Mouse (Mus musculus): Measurements from ENCODE around the gene Slc9a8. TPM values are rescaled to one million over a fixed set of nuclear protein-coding genes. Genes with fewer than 3 reads are reported as not detected.

Gene Slc9a8
- polyA plus RNA-seq, 1 experiment: 34.8 TPM

DNA sequence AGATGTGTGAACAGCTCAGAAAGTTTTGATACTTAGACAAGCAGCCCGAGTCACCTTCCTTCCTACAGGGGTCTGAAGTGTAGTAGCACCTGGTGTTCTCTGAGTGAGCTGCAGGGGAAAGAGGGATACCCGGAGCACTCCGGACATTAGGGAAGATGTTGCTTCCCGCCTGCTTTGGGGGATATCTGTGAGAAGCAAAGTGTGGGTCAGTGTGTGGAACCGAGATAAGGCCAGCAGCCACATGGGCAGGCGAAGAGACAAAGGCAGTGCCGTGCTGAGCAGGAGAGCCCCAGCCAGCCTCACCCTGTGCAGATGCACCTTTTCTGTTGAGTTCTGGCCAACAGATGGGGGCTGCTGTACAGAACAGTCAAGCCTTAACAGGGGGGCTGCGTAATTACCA is 26.1 kb downstream of the Slc9a8 start:
- no peaks in the 10 kb centered on the region for H3K4me1 ChIP-seq (ENCODE audit: control insufficient read depth, insufficient read depth, insufficient read length, low read length)
- no peaks in the 10 kb centered on the region for H3K27me3 ChIP-seq (ENCODE audit: control insufficient read depth, insufficient read depth, low read length)
- H3K4me3 ChIP-seq (ENCODE audit: low read depth, low read length): no peak overlapping the region
- TF ChIP-seq POLR2A (IDR thresholded peaks at IDR 0.05; ENCODE audit: low read depth, low read length): no peak
- TF ChIP-seq CTCF (IDR thresholded peaks at IDR 0.05; ENCODE audit: extremely low read depth, insufficient read length, insufficient replicate concordance, low read depth, low read length): no peak
- H3K36me3 ChIP-seq (ENCODE audit: control insufficient read depth, insufficient read depth, low read length): peaks cover 52% of the 10 kb centered on the region
- WGBS: 94% methylated on average over 8 of the region's 8 CpGs
- H3K27ac ChIP-seq (ENCODE audit: insufficient read depth, low read depth, low read length): no peak overlapping the region

DNA sequence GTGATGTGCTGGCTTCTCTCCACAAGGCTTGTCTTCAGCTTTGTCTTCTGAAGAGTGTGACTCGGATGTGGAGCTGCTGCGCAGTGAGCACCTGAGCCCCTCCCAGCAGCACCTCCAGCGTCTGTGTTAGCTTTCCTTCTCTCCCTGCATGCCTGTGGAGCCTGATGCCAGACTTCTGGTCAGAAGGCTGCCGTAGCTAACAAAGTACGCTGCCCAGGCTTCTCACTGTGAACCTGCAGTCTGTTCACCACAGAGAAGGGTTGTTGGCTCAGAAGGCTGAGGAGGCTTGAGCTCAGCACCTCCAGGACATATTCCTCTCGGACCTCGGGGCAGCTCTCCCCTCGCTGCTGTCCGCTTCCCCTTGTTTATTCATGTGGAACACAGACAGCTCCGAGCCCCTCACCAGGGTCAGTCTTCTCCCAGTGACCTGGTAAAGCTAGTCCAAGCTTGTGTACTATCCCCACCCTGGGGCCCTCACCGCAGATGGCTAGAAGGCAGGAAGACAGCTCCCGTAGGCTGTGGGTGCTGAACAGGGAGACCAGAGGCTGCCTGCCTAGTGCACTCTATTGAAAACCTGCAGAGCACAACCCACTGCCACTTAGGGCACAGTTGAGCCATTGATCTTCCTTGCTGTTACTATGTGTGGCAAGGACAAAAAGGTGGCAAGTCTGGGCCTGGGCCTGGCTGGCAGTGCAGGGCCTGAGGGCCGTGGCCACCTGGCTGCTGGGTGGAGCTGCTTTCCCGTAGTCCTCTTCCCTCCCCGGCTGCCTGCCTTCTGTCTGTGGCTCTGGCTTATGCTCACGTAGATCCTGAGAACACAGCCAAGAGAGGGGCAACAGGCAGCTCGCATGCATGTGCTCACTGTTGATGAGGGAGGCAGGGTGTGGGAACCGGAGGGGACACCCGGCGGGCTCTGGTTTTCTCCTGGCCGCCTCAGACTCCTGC is 28.1 kb downstream of the Slc9a8 start:
- H3K36me3 ChIP-seq (ENCODE audit: control insufficient read depth, insufficient read depth, low read length): peaks cover 47% of the 10 kb centered on the region
- no peak overlapping the region for H3K27ac ChIP-seq (ENCODE audit: insufficient read depth, low read depth, low read length)
- H3K4me1 ChIP-seq (ENCODE audit: control insufficient read depth, insufficient read depth, insufficient read length, low read length): no peaks in the 10 kb centered on the region
- no peaks in the 10 kb centered on the region for H3K27me3 ChIP-seq (ENCODE audit: control insufficient read depth, insufficient read depth, low read length)
- 91% methylated on average over 21 of the region's 21 CpGs for WGBS
- no peak overlapping the region for H3K4me3 ChIP-seq (ENCODE audit: low read depth, low read length)
- no peak for TF ChIP-seq CTCF (IDR thresholded peaks at IDR 0.05; ENCODE audit: extremely low read depth, insufficient read length, insufficient replicate concordance, low read depth, low read length)
- no peak for TF ChIP-seq POLR2A (IDR thresholded peaks at IDR 0.05; ENCODE audit: low read depth, low read length)

GRCm38 (mm10) chr2:167450647-167451046 is 29.1 kb downstream of the Slc9a8 start:
- Histone ChIP-seq H3K27me3 (ENCODE audit: control insufficient read depth, insufficient read depth, low read length) (no peaks in the 10 kb centered on the region), H3K36me3 (ENCODE audit: control insufficient read depth, insufficient read depth, low read length) (peaks cover 46% of the 10 kb centered on the region), H3K4me1 (ENCODE audit: control insufficient read depth, insufficient read depth, insufficient read length, low read length) (no peaks in the 10 kb centered on the region), H3K27ac (ENCODE audit: insufficient read depth, low read depth, low read length) (no peak overlapping the region), H3K4me3 (ENCODE audit: low read depth, low read length) (no peak overlapping the region)
- TF ChIP-seq POLR2A (IDR thresholded peaks at IDR 0.05; ENCODE audit: low read depth, low read length) (no peak), CTCF (IDR thresholded peaks at IDR 0.05; ENCODE audit: extremely low read depth, insufficient read length, insufficient replicate concordance, low read depth, low read length) (no peak)
- WGBS: 88% methylated on average over 8 of the region's 8 CpGs

- Histone ChIP-seq H3K36me3 (ENCODE audit: control insufficient read depth, insufficient read depth, low read length) (peaks cover 65% of the 10 kb centered on the region), H3K27me3 (ENCODE audit: control insufficient read depth, insufficient read depth, low read length) (no peaks in the 10 kb centered on the region), H3K4me1 (ENCODE audit: control insufficient read depth, insufficient read depth, insufficient read length, low read length) (no peaks in the 10 kb centered on the region), H3K27ac (ENCODE audit: insufficient read depth, low read depth, low read length) (no peak overlapping the region), H3K4me3 (ENCODE audit: low read depth, low read length) (no peak overlapping the region)
- 46% methylated on average over 3 of the region's 3 CpGs for WGBS
- TF ChIP-seq CTCF (IDR thresholded peaks at IDR 0.05; ENCODE audit: extremely low read depth, insufficient read length, insufficient replicate concordance, low read depth, low read length): no peak
- no peak for TF ChIP-seq POLR2A (IDR thresholded peaks at IDR 0.05; ENCODE audit: low read depth, low read length)
Observed at GRCm38 (mm10) chr2:167453814-167454213, 32.3 kb downstream of the Slc9a8 start.

- 91% methylated on average over 5 of the region's 5 CpGs for WGBS
- Histone ChIP-seq H3K4me1 (ENCODE audit: control insufficient read depth, insufficient read depth, insufficient read length, low read length) (no peaks in the 10 kb centered on the region), H3K36me3 (ENCODE audit: control insufficient read depth, insufficient read depth, low read length) (peaks cover 52% of the 10 kb centered on the region), H3K27me3 (ENCODE audit: control insufficient read depth, insufficient read depth, low read length) (no peaks in the 10 kb centered on the region), H3K27ac (ENCODE audit: insufficient read depth, low read depth, low read length) (no peak overlapping the region), H3K4me3 (ENCODE audit: low read depth, low read length) (no peak overlapping the region)
- TF ChIP-seq CTCF (IDR thresholded peaks at IDR 0.05; ENCODE audit: extremely low read depth, insufficient read length, insufficient replicate concordance, low read depth, low read length) (no peak), POLR2A (IDR thresholded peaks at IDR 0.05; ENCODE audit: low read depth, low read length) (no peak)
Observed at GRCm38 (mm10) chr2:167456361-167457020, 35.0 kb downstream of the Slc9a8 start.

GRCm38 (mm10) chr2:167457213-167457612 is 35.7 kb downstream of the Slc9a8 start:
- Histone ChIP-seq H3K27me3 (ENCODE audit: control insufficient read depth, insufficient read depth, low read length) (no peaks in the 10 kb centered on the region), H3K36me3 (ENCODE audit: control insufficient read depth, insufficient read depth, low read length) (peaks cover 50% of the 10 kb centered on the region), H3K27ac (ENCODE audit: insufficient read depth, low read depth, low read length) (no peak overlapping the region), H3K4me3 (ENCODE audit: low read depth, low read length) (no peak overlapping the region), H3K4me1 (ENCODE audit: control insufficient read depth, insufficient read depth, insufficient read length, low read length) (no peaks in the 10 kb centered on the region)
- WGBS: 85% methylated on average over 9 of the region's 9 CpGs
- TF ChIP-seq CTCF (IDR thresholded peaks at IDR 0.05; ENCODE audit: extremely low read depth, insufficient read length, insufficient replicate concordance, low read depth, low read length) (no peak), POLR2A (IDR thresholded peaks at IDR 0.05; ENCODE audit: low read depth, low read length) (no peak)

- no peaks in the 10 kb centered on the region for H3K27me3 ChIP-seq (ENCODE audit: control insufficient read depth, insufficient read depth, low read length)
- TF ChIP-seq POLR2A (IDR thresholded peaks at IDR 0.05; ENCODE audit: low read depth, low read length) (no peak), CTCF (IDR thresholded peaks at IDR 0.05; ENCODE audit: extremely low read depth, insufficient read length, insufficient replicate concordance, low read depth, low read length) (no peak)
- WGBS: 97% methylated on average over 3 of the region's 3 CpGs
- H3K27ac ChIP-seq (ENCODE audit: insufficient read depth, low read depth, low read length): no peak overlapping the region
- peaks cover 43% of the 10 kb centered on the region for H3K36me3 ChIP-seq (ENCODE audit: control insufficient read depth, insufficient read depth, low read length)
- no peak overlapping the region for H3K4me3 ChIP-seq (ENCODE audit: low read depth, low read length)
- peaks cover 3% of the 10 kb centered on the region; the same call in 1 of the 2 replicates for H3K4me1 ChIP-seq (ENCODE audit: control insufficient read depth, insufficient read depth, insufficient read length, low read length)
Observed at GRCm38 (mm10) chr2:167458548-167458947, 37.0 kb downstream of the Slc9a8 start.

Measured in small intestine, adult 2 months (tissue).